Mouse (Mus musculus) kidney, postnatal 25 days (tissue): ENCODE measurements around the gene Apba3.

ENCODE experiments used
- DNase-seq, 2 experiments: peaks; one replicate each; pipeline ENCODE4 v3.0.0; 2021; ENCODE audit warnings: mixed read lengths in 2 of 2

Apba3 gene

GRCm38 (mm10) chr10:81252424-81253419 lies 14.0 kb upstream of the Apba3 start, which contains the start of gene Matk:
Gene Matk, plus strand, starts transcription at chr10:81252935.
- peak; percentile 48 to 65 for DNase-seq

GRCm38 (mm10) chr10:81254886-81255285 lies 11.9 kb upstream of the Apba3 start:
- no peak for DNase-seq

GRCm38 (mm10) chr10:81257158-81258039 lies 9.4 kb upstream of the Apba3 start:
- DNase-seq = no peak

- DNase-seq = no peak
Measured at GRCm38 (mm10) chr10:81259225-81259884, 7.4 kb upstream of the Apba3 start.

- DNase-seq = no peak
Measured at GRCm38 (mm10) chr10:81261025-81261424, 5.7 kb upstream of the Apba3 start.

- DNase-seq = no peak
Measured at GRCm38 (mm10) chr10:81265540-81265939, 1.2 kb upstream of the Apba3 start.

GRCm38 (mm10) chr10:81268056-81268455 lies 1.3 kb downstream of the Apba3 start:
- DNase-seq = peak; percentile 91 to 95

GRCm38 (mm10) chr10:81268643-81269412 lies 2.1 kb downstream of the Apba3 start:
- DNase-seq = no peak

GRCm38 (mm10) chr10:81272356-81272755 lies 5.6 kb downstream of the Apba3 start:
- DNase-seq = no peak

GRCm38 (mm10) chr10:81273842-81274241 lies 7.1 kb downstream of the Apba3 start:
- DNase-seq = no peak

GRCm38 (mm10) chr10:81277676-81278075 lies 10.9 kb downstream of the Apba3 start:
- DNase-seq = no peak

GRCm38 (mm10) chr10:81279496-81279895 lies 12.7 kb downstream of the Apba3 start:
- DNase-seq = no peak

- peak in 1 of 2 experiments; percentile 75 for DNase-seq
Measured at GRCm38 (mm10) chr10:81284189-81284588, 17.4 kb downstream of the Apba3 start.

- peak; percentile 73 to 90 for DNase-seq
Measured at GRCm38 (mm10) chr10:81284719-81285118, 18.0 kb downstream of the Apba3 start.

- DNase-seq = peak; percentile 93 to 95
Measured at GRCm38 (mm10) chr10:81285694-81286450, 19.1 kb downstream of the Apba3 start.

GRCm38 (mm10) chr10:81286586-81286985 lies 19.8 kb downstream of the Apba3 start:
- DNase-seq = peak; percentile 79 to 82

GRCm38 (mm10) chr10:81287513-81288157 lies 20.9 kb downstream of the Apba3 start:
- peak in 1 of 2 experiments; percentile 66 for DNase-seq

- DNase-seq = peak in 1 of 2 experiments; percentile 67
Measured at GRCm38 (mm10) chr10:81288601-81289000, 21.8 kb downstream of the Apba3 start.

- peak; percentile 75 to 78 for DNase-seq
Measured at GRCm38 (mm10) chr10:81289278-81289677, 22.5 kb downstream of the Apba3 start.

GRCm38 (mm10) chr10:81289811-81290210 lies 23.1 kb downstream of the Apba3 start:
- DNase-seq = peak in 1 of 2 experiments; percentile 65
